Mouse (Mus musculus) ES-CJ7 (cell line): Measurements from ENCODE around the gene Rab43.

Experiments
- DNase-seq: peaks from one replicate; pipeline ENCODE4 v3.0.0; 2011; ENCODE audit warnings: low read depth, low spot score

Gene Rab43

GRCm38 (mm10) chr6:87809144-87809543 lies 2.8 kb downstream of the Rab43 start:
- no peak for DNase-seq

- DNase-seq: no peak
Observed at GRCm38 (mm10) chr6:87808521-87808920, 3.4 kb downstream of the Rab43 start.

- no peak for DNase-seq
Observed at GRCm38 (mm10) chr6:87807735-87808440, 4.1 kb downstream of the Rab43 start.

- no peak for DNase-seq
Observed at GRCm38 (mm10) chr6:87806857-87807256, 5.1 kb downstream of the Rab43 start.

GRCm38 (mm10) chr6:87806028-87806427 lies 5.9 kb downstream of the Rab43 start:
- no peak for DNase-seq

- DNase-seq: no peak
Observed at GRCm38 (mm10) chr6:87805448-87805847, 6.5 kb downstream of the Rab43 start.

- no peak for DNase-seq
Observed at GRCm38 (mm10) chr6:87804886-87805285, 7.1 kb downstream of the Rab43 start.

- DNase-seq: no peak
Observed at GRCm38 (mm10) chr6:87804036-87804435, 7.9 kb downstream of the Rab43 start.

- no peak for DNase-seq
Observed at GRCm38 (mm10) chr6:87802462-87802861, 9.5 kb downstream of the Rab43 start.

- DNase-seq: no peak
Observed at GRCm38 (mm10) chr6:87799576-87799975, 12.4 kb downstream of the Rab43 start.

- no peak for DNase-seq
Observed at GRCm38 (mm10) chr6:87797321-87797720, 14.6 kb downstream of the Rab43 start.

- no peak for DNase-seq
Observed at GRCm38 (mm10) chr6:87796251-87796880, 15.6 kb downstream of the Rab43 start.

GRCm38 (mm10) chr6:87795385-87796150 lies 16.4 kb downstream of the Rab43 start:
- DNase-seq: peak; percentile 61

GRCm38 (mm10) chr6:87793821-87794510 lies 18.0 kb downstream of the Rab43 start:
- DNase-seq: no peak

GRCm38 (mm10) chr6:87791826-87792225 lies 20.1 kb downstream of the Rab43 start:
- no peak for DNase-seq

GRCm38 (mm10) chr6:87790779-87791480 lies 21.0 kb downstream of the Rab43 start:
- no peak for DNase-seq

GRCm38 (mm10) chr6:87789791-87790190 lies 22.2 kb downstream of the Rab43 start:
- no peak for DNase-seq

- DNase-seq: no peak
Observed at GRCm38 (mm10) chr6:87788896-87789587, 22.9 kb downstream of the Rab43 start.

GRCm38 (mm10) chr6:87788266-87788895 lies 23.6 kb downstream of the Rab43 start:
- no peak for DNase-seq
